In the genomic region with DNA sequence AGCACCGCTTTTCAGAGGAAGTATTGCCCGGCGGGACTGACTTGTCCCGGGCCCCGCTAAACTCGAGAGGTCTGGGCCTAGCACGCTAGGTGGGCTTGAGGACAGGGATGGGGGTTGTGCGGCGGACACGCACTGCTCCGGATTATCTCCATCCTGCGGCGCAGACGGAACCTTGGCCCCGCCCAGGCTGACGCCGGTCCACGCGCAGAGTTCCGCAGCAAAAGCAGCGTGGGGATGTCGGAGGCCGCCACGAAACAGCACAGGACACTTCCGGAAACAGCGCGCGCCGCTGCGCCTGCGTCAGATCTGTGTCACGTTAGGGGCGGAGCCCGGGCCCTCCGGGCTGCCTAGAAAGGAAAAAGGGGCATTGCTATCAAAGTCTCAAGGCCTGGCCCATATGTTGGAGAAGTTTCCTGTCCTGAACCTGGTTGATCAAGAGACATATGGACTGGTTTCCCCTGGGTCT, we compare ENCODE assay signal across 8 mouse cellular contexts. TPM values are rescaled to one million over a fixed set of nuclear protein-coding genes. Genes with fewer than 3 reads are reported as not detected.
A peak's percentile ranks its signal among the peaks of the same experiment; 100 is the strongest.
DNase-seq lines count a peak whose midpoint lies in the region; ATAC-seq and TF ChIP-seq lines count a peak whose summit lies in the region.

A gene (minus strand): TSS at position 293 of the 466 bp plus-strand sequence.

- dilution Hi-C loops in CH12.LX (cut with MboI; ENCODE audit: extremely low pct_ligation_motif_present, extremely low pct_unique_long_range_greater_than_20kb, low sequenced_read_pairs), result no loop called here

- peaks cover 5 to 40% of the 10 kb centered on the region in 2 experiments for H3K4me1 ChIP-seq in CH12.LX (ENCODE audit: control insufficient read depth in 1 of 2, insufficient read depth in 2 of 2)
- peaks cover 24% of the 10 kb centered on the region for H3K4me1 ChIP-seq in forebrain, embryonic 12.5 days
- H3K4me1 ChIP-seq in heart, postnatal 0 days (ENCODE audit: control insufficient read depth, insufficient read depth), result peaks cover 19% of the 10 kb centered on the region
- H3K4me1 ChIP-seq in liver, embryonic 16.5 days (ENCODE audit: control insufficient read depth, low read depth, low read length), result peaks cover 22% of the 10 kb centered on the region
- peaks cover 26% of the 10 kb centered on the region for H3K4me1 ChIP-seq in neural tube, embryonic 13.5 days (replicated peaks)
- peaks cover 10% of the 10 kb centered on the region for H3K4me1 ChIP-seq in testis, adult 2 months (ENCODE audit: control insufficient read depth, insufficient read depth, low read length)

- H3K9ac ChIP-seq in CH12.LX (ENCODE audit: insufficient read depth, low read depth), result peak within 1 kb of the TSS; percentile 92
- H3K9ac ChIP-seq in forebrain, embryonic 12.5 days, result peak within 1 kb of the TSS; percentile 82
- peak within 1 kb of the TSS; percentile 71 for H3K9ac ChIP-seq in heart, postnatal 0 days (replicated peaks; ENCODE audit: low read depth, low read length)
- H3K9ac ChIP-seq in liver, embryonic 16.5 days (ENCODE audit: low read depth, low read length), result peak within 1 kb of the TSS; percentile 83
- peak within 1 kb of the TSS; percentile 78 for H3K9ac ChIP-seq in neural tube, embryonic 13.5 days

- no peak for TF ChIP-seq EP300 in CH12.LX (IDR thresholded peaks at IDR 0.05; ENCODE audit: low read length)
- TF ChIP-seq EP300 in heart, postnatal 0 days (IDR thresholded peaks at IDR 0.05; ENCODE audit: low read depth), result no peak

- H3K79me2 ChIP-seq in CH12.LX (replicated peaks; ENCODE audit: control insufficient read depth, extremely low read depth, insufficient read depth, poor library complexity, severe bottlenecking), result peaks cover 19% of the 10 kb centered on the region

- in situ Hi-C loops in CH12.LX (cut with MboI; ENCODE audit: low pct_ligation_motif_present, low pct_unique_long_range_greater_than_20kb, low sequenced_read_pairs), result no loop called here

- no peak for TF ChIP-seq CTCF in CH12.LX (conservative IDR thresholded peaks at IDR 0.05 in 1 of 2, IDR thresholded peaks at IDR 0.05 in 1 of 2; ENCODE audit: low read depth in 2 of 2, low read length in 2 of 2)
- no peak for TF ChIP-seq CTCF in heart, postnatal 0 days (IDR thresholded peaks at IDR 0.05; ENCODE audit: low read depth)
- 0 out of 2 replicates have a peak, but pooled peaks have one; percentile 3 for TF ChIP-seq CTCF in testis, adult 2 months (IDR thresholded peaks at IDR 0.05; ENCODE audit: control insufficient read depth, insufficient read depth, insufficient replicate concordance, low read depth, low read length)

- H3K4me2 ChIP-seq in CH12.LX (ENCODE audit: insufficient read depth, low read depth, poor library complexity, severe bottlenecking), result peak within 1 kb of the TSS; percentile 61
- H3K4me2 ChIP-seq in forebrain, embryonic 12.5 days, result peak within 1 kb of the TSS; percentile 84
- peak within 1 kb of the TSS; percentile 93 for H3K4me2 ChIP-seq in heart, postnatal 0 days (ENCODE audit: low read depth, low read length)
- peak within 1 kb of the TSS; percentile 82 for H3K4me2 ChIP-seq in liver, embryonic 16.5 days (ENCODE audit: low read depth, low read length)
- peak within 1 kb of the TSS; percentile 86 for H3K4me2 ChIP-seq in neural tube, embryonic 13.5 days

- peak; percentile 92 for ATAC-seq in forebrain, embryonic 12.5 days (ENCODE audit: low FRiP score)
- ATAC-seq in heart, postnatal 0 days (ENCODE audit: insufficient read depth, low read depth), result peak; percentile 77
- peak; percentile 78 for ATAC-seq in liver, embryonic 16.5 days (ENCODE audit: low read depth)
- ATAC-seq in neural tube, embryonic 13.5 days (ENCODE audit: low read depth), result peak; percentile 92

- no peak for TF ChIP-seq RAD21 in CH12.LX (IDR thresholded peaks at IDR 0.05; ENCODE audit: low read depth, low read length)

- TF ChIP-seq POLR2A in CH12.LX (IDR thresholded peaks at IDR 0.05; ENCODE audit: low read depth, low read length), result peak; percentile 94
- TF ChIP-seq POLR2A in testis, adult 2 months (IDR thresholded peaks at IDR 0.05; ENCODE audit: control insufficient read depth, low read depth, low read length), result peak; percentile 56; the same call in 1 of the 2 replicates

- peak; percentile 97 for DNase-seq in CH12.LX (ENCODE audit: extremely low read depth)
- peak; percentile 88 for DNase-seq in c-Kit-positive CD71-positive TER-119-negative erythroid progenitor cells, embryonic 14.5 days (ENCODE audit: low read depth)
- peak; percentile 88 for DNase-seq in heart, postnatal 0 days (ENCODE audit: low spot score)
- peak; percentile 94 to 96 for DNase-seq in kidney, postnatal 4 days

- peak within 1 kb of the TSS; percentile 73 to 97 (median 80) for H3K4me3 ChIP-seq in CH12.LX (replicated peaks in 1 of 3; ENCODE audit: low read depth in 2 of 3, low read length in 2 of 3, poor library complexity in 1 of 3)
- peak within 1 kb of the TSS; percentile 80 for H3K4me3 ChIP-seq in forebrain, embryonic 12.5 days (replicated peaks)
- H3K4me3 ChIP-seq in heart, postnatal 0 days (ENCODE audit: low read depth, low read length), result peak within 1 kb of the TSS; percentile 89
- H3K4me3 ChIP-seq in liver, embryonic 16.5 days (ENCODE audit: low read depth, low read length), result peak within 1 kb of the TSS; percentile 87
- H3K4me3 ChIP-seq in neural tube, embryonic 13.5 days, result peak within 1 kb of the TSS; percentile 60
- peak within 1 kb of the TSS; percentile 95 for H3K4me3 ChIP-seq in testis, adult 2 months (ENCODE audit: control insufficient read depth, low read depth, low read length)

- WGBS in forebrain, embryonic 12.5 days, result 0% methylated on average over 35 of the region's 35 CpGs
- under 1% methylated on average over 34 of the region's 35 CpGs for WGBS in heart, postnatal 0 days
- under 1% methylated on average over 35 of the region's 35 CpGs for WGBS in liver, embryonic 16.5 days (ENCODE audit: insufficient replicate concordance)
- WGBS in neural tube, embryonic 13.5 days, result under 1% methylated on average over 35 of the region's 35 CpGs

- no peaks in the 10 kb centered on the region for H3K9me3 ChIP-seq in CH12.LX (replicated peaks; ENCODE audit: low read length)
- no peaks in the 10 kb centered on the region for H3K9me3 ChIP-seq in forebrain, embryonic 12.5 days
- H3K9me3 ChIP-seq in heart, postnatal 0 days (replicated peaks; ENCODE audit: control insufficient read depth, low read length), result no peaks in the 10 kb centered on the region
- no peaks in the 10 kb centered on the region for H3K9me3 ChIP-seq in liver, embryonic 16.5 days (replicated peaks; ENCODE audit: control insufficient read depth, low read length)
- no peaks in the 10 kb centered on the region for H3K9me3 ChIP-seq in neural tube, embryonic 13.5 days

- no peaks in the 10 kb centered on the region for H3K27me3 ChIP-seq in CH12.LX (replicated peaks)
- H3K27me3 ChIP-seq in forebrain, embryonic 12.5 days, result no peaks in the 10 kb centered on the region
- no peaks in the 10 kb centered on the region for H3K27me3 ChIP-seq in heart, postnatal 0 days (ENCODE audit: control insufficient read depth, insufficient read depth, low read length)
- H3K27me3 ChIP-seq in liver, embryonic 16.5 days (ENCODE audit: control insufficient read depth, insufficient read depth, low read depth, low read length), result no peaks in the 10 kb centered on the region
- no peaks in the 10 kb centered on the region for H3K27me3 ChIP-seq in neural tube, embryonic 13.5 days
- H3K27me3 ChIP-seq in testis, adult 2 months (ENCODE audit: control insufficient read depth, insufficient read depth, low read length), result no peaks in the 10 kb centered on the region

- peaks cover 21 to 32% of the 10 kb centered on the region in 2 experiments for H3K36me3 ChIP-seq in CH12.LX (replicated peaks in 1 of 2; ENCODE audit: control insufficient read depth in 1 of 2, insufficient read depth in 1 of 2, low read length in 1 of 2)
- peaks cover 12% of the 10 kb centered on the region for H3K36me3 ChIP-seq in forebrain, embryonic 12.5 days (replicated peaks)
- peaks cover 23% of the 10 kb centered on the region for H3K36me3 ChIP-seq in heart, postnatal 0 days (replicated peaks; ENCODE audit: control insufficient read depth, insufficient read depth, low read length)
- H3K36me3 ChIP-seq in liver, embryonic 16.5 days (ENCODE audit: control insufficient read depth, insufficient read depth), result no peaks in the 10 kb centered on the region
- H3K36me3 ChIP-seq in neural tube, embryonic 13.5 days, result peaks cover 21% of the 10 kb centered on the region
- no peaks in the 10 kb centered on the region for H3K36me3 ChIP-seq in testis, adult 2 months (ENCODE audit: control insufficient read depth, insufficient read depth, low read length)

- peak within 1 kb of the TSS; percentile 19 for H3K27ac ChIP-seq in CH12.LX (ENCODE audit: insufficient read depth, low read depth)
- peak within 1 kb of the TSS; percentile 73 for H3K27ac ChIP-seq in forebrain, embryonic 12.5 days
- peak within 1 kb of the TSS; percentile 81 for H3K27ac ChIP-seq in heart, postnatal 0 days (ENCODE audit: low read depth)
- peak within 1 kb of the TSS; percentile 74 for H3K27ac ChIP-seq in liver, embryonic 16.5 days (ENCODE audit: low read length)
- H3K27ac ChIP-seq in neural tube, embryonic 13.5 days (replicated peaks), result peak within 1 kb of the TSS; percentile 78
- peak within 1 kb of the TSS; percentile 75 for H3K27ac ChIP-seq in testis, adult 2 months (ENCODE audit: control insufficient read depth, insufficient read depth, low read depth, low read length)

TF ChIP-seq in CH12.LX, 34 proteins besides CTCF, POLR2A, EP300 and RAD21 (continues in another document):
- TF ChIP-seq TBP (conservative IDR thresholded peaks at IDR 0.05; ENCODE audit: low read depth, low read length) (peak; percentile 86), PAX5 (IDR thresholded peaks at IDR 0.05; ENCODE audit: low read length) (no peak), MXI1 (IDR thresholded peaks at IDR 0.05; ENCODE audit: low read depth, low read length) (peak; percentile 98), NRF1 (IDR thresholded peaks at IDR 0.05; ENCODE audit: low read depth, low read length) (peak; percentile 97), HCFC1 (IDR thresholded peaks at IDR 0.05; ENCODE audit: low read depth, low read length) (peak; percentile 80), SIN3A (IDR thresholded peaks at IDR 0.05; ENCODE audit: low read length) (peak; percentile 98), BHLHE40 (IDR thresholded peaks at IDR 0.05; ENCODE audit: low read depth, low read length) (peak; percentile 90), ZC3H11A (IDR thresholded peaks at IDR 0.05; ENCODE audit: low read depth, low read length) (no peak)

RNA-seq across cellular contexts. Expression of the gene that starts here (rescaled TPM):
- total RNA-seq in CH12.LX (2012; rRNA removed) (56.9 and 62.6 TPM in 2 replicates), CH12.LX (2014; rRNA removed) (43.1 and 48.7 TPM in 2 replicates)
- 88.6 and 90.5 TPM in 2 replicates for polyA plus RNA-seq in CH12.LX (2012; ENCODE audit: insufficient read length, low read depth)
- 38.2 and 40.2 TPM in 2 replicates for polyA plus RNA-seq in forebrain, embryonic 12.5 days (2016; fragmentation: Nextera tagmentation; extraction: Ambion mirVana)
- 11.5 and 18.6 TPM in 2 replicates for total RNA-seq in heart, postnatal 0 days (2014; rRNA removed; ENCODE audit: low replicate concordance)
- 22.7 and 23.3 TPM in 2 replicates for polyA plus RNA-seq in heart, postnatal 0 days (2015; fragmentation: Nextera tagmentation; extraction: Ambion mirVana)
- polyA plus RNA-seq in liver, embryonic 16.5 days (2015; fragmentation: Nextera tagmentation; extraction: Ambion mirVana), result 14.9 and 15.2 TPM in 2 replicates
- polyA plus RNA-seq in neural tube, embryonic 13.5 days (2015; fragmentation: Nextera tagmentation; extraction: Ambion mirVana), result 34.0 and 34.4 TPM in 2 replicates
- 17.0 and 21.7 TPM in 2 replicates for polyA plus RNA-seq in testis, adult 2 months (2012; rRNA removed)

Comparison
In these comparisons a context has a peak if more than half of its experiments do, and no peak if none do; other contexts are left out.
1. Peak in every context shown above with its lines: DNase-seq, ATAC-seq, H3K4me3 ChIP-seq and H3K27ac ChIP-seq.
2. H3K27ac ChIP-seq: peak in every context shown above with its lines; median percentile 81 in heart, postnatal 0 days; 78 in neural tube, embryonic 13.5 days; 75 in testis, adult 2 months; 74 in liver, embryonic 16.5 days; 73 in forebrain, embryonic 12.5 days; 19 in CH12.LX.